Mouse (Mus musculus): Measurements from ENCODE around the gene Ccdc114.
"Not testable (repeated sequence)": the region's sequence is repeated elsewhere in the genome, so short reads cannot be mapped to it uniquely, and the experiment has no call there.

Gene Ccdc114

DNA sequence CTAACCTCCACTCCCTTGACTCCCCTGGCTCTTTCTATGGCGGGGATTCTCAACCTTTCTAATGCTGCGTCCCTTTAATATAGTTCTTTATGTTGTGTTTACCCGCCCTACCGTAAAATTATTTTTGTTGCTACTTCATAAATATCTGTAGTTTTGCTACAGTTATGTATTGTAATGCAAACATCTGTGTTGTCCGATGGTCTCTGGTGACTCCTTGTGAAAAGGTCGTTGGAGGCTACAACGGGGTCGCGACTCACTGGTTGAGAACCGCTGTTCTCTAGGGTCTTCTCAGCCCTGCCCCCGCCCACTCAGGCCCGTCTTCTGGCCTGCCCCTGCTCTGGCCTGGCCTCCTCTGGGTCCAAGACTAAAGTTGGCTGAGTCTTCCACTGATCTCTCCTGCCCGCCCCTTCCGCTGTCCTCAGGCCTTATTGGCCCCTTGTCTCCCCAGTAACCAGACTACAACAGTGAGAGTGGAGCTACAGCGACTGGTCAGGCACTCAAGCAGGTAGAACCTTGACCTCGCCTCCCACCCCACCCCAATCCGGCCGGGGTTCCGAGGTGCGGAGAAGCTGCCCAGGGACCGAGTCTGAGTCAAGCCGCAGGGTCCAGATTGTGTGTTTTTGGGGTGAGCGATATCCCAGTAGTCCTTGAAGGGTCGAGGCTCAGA lies at the start of gene Ccdc114:
Gene Ccdc114 (plus strand): TSS at position 311 of the 667 bp plus-strand sequence.
- DNase-seq (ENCODE audit: low spot score): peak; percentile 85

GRCm38 (mm10) chr7:45876895-45877294 lies 47.0 kb upstream of the Ccdc114 start:
- no peak for DNase-seq (ENCODE audit: low spot score)

GRCm38 (mm10) chr7:45878278-45878677 lies 45.6 kb upstream of the Ccdc114 start, which contains the start of gene Grin2d:
Gene Grin2d (minus strand): TSS chr7:45878378.
- DNase-seq (ENCODE audit: low spot score): not testable (repeated sequence)

DNA sequence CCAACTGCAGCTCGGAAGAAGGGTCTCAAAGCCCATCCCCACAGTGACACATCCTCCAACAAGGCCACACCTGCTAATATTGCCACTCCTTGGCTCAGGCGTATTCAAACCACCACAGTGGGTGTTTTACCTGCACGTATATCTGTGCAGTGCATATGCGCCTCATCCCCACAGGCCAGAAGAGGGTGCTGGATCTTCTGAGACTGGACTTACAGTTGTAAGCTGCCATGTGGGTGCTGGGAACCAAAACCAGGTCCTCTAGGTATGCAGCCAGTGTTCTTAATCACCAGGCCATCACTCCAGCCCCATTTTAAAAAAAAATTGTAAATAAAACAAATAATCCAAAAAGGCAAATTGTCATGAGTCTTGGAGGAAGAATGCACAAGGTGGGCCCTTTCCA lies 43.3 kb upstream of the Ccdc114 start:
- no peak for DNase-seq (ENCODE audit: low spot score)

DNA sequence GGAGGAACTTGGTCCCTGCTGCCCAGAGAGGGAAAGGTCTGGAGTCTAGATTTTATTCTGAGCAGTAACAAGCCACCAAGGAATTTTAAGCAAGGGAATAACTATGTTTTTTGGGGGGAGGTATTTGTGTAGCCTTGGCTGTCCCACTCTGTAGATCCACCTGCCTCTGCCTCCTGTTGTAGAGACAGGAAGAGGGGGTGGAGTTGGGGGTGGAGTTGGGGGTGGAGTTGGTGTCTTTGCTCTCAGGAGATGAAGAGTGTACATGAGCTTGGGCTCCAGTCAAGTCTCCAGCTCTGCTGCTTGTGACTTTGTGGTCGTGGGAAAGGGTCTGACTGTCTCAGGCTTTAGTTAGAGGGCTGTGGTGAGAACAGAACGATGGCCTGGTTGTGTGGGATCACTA lies 42.9 kb upstream of the Ccdc114 start:
- DNase-seq (ENCODE audit: low spot score): no peak

DNA sequence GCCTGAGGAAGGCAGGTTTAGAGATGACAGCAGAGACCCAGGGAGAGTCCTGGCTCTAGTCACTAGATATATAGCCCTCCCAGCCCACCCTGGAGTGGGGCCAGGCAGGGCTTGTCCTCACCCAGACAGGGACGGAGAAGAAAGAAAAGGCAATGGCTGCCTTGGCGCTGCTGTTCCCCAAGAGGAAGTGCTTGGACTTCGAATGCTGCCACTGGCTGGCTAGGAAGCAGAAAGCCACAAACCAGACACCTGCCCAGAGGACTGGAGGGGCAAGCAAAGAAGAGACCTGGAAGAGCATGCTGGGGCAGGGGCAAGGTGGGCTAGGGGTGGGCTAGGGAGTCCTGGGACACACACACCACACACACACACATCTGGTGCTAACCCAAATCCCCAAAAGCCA lies 36.6 kb upstream of the Ccdc114 start:
- DNase-seq (ENCODE audit: low spot score): no peak

- DNase-seq (ENCODE audit: low spot score): no peak
These were observed 31.2 kb upstream of the Ccdc114 start for GRCm38 (mm10) chr7:45892651-45893050.

DNA sequence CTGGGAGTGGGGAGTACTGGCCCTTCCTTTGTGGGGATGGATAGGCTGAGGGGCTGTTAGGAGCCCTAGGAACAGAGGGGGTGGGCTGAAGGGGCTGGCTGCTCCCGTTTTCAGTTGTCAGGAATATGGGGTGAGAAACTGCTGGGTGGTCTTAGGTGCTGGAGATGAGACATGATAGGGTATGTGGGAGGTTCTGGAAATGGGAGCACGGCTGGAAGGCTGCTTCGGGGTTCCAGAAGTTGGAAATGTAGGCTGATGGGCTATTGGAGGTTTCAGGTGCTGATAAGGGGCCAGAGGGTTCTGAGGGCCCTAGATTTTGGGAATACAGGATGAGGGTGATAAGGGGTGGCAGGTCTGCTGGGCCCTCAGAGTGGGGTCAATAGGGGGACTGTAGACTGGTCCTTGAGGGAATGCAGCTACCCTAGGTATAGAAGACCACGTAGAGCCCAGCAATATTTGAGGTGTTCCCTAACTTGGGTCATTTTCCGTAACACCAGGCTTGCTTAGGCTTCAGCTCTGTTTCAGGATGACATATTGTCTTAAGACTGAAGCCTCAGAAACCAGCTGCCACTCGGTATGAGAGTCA lies 27.8 kb upstream of the Ccdc114 start:
- DNase-seq (ENCODE audit: low spot score): no peak

GRCm38 (mm10) chr7:45896517-45897257 lies 27.2 kb upstream of the Ccdc114 start, which contains the start of the genes Syngr4 and Tmem143:
Gene Syngr4 (minus strand): TSS chr7:45896714.
Gene Tmem143 (plus strand): TSS chr7:45896941.
- DNase-seq (ENCODE audit: low spot score): peak; percentile 98

DNA sequence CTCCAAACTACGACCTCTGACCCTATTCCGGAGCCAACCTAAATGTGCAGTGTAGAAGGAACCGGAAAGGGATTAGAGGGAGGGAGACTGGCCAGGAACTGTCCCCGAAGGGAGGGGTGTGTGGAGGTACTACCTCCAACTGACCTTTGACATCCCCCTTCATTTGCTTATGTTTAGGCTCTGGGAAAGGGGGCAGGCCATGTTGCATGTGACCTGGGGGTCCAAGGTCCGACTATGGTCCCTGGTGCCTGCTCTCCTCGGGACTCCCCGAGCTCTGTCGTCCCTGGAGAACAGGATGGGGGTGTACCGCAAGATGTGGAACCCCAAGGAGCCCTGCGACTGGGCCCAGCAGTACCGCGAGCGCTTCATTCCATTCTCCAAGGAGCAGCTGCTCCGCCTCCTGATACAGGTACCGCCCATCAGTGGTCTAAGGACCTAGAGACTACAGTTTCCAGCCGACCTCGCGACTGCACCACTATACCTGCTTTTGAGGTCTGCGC lies 26.6 kb upstream of the Ccdc114 start:
- peak; percentile 71 for DNase-seq (ENCODE audit: low spot score)

GRCm38 (mm10) chr7:45898125-45898524 lies 25.7 kb upstream of the Ccdc114 start:
- not testable (repeated sequence) for DNase-seq (ENCODE audit: low spot score)

DNA sequence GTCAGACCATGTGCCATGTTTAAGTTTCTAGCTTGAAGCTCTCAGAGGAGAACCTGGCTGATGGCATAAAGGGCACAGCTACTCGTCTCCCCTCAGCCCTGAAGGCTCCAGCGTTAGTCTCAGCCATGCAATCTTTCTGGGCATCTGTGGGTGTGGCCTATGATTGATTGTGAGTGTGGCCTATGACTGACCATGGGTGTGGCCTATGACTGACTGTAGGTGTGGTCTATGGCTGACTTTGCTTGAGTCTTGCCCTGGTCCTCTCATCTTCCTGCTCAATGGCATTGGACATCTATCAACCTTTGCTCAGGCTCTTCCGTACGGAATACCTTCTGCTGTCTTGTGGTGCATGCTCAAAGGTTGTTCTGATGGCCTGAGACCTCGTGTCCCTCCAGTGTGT lies 22.3 kb upstream of the Ccdc114 start:
- no peak for DNase-seq (ENCODE audit: low spot score)

DNA sequence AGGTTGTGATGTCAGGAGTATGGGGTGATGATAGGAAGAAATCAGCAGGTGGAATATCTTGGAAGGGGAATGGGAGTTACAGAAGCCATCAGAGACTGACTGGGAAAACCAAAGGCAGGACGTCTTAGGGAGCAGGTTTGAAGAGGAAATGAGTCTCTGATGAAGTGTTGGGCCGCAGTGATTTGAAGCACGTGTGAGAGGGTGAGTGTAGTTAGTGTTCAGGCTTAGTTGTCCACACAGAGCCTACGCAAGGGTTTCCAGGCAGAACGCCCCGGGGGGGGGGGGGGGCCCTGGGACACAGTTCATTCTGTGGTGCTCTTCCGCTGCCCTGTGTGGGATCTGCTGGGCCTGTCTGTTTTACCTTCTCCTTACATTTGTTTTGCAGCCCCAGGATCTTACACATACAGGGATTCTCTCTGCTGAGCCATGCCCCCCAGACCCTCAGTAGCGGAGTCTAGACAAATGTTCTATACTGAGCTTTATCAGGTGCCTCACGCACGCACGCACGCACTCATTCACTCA lies 21.3 kb upstream of the Ccdc114 start:
- no peak for DNase-seq (ENCODE audit: low spot score)

DNA sequence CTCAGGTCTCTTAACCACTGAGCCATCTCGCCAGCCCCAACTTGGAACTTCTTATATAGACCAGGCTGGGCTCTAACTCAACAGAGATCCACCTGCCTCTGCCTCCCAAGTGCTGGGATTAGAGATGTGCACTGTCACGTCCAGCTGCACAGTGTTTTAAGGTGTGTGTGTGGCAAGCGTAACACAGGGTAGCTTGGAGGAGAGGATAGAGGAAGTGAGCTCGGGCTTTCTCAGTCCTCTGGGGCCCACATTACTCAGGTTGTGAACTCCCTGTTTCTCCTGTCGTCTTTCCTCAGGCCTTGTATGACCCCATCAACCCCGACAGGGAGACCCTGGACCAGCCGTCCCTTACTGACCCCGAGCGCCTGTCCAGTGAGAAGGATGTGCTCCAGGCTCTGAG lies 17.2 kb upstream of the Ccdc114 start:
- DNase-seq (ENCODE audit: low spot score): no peak

DNA sequence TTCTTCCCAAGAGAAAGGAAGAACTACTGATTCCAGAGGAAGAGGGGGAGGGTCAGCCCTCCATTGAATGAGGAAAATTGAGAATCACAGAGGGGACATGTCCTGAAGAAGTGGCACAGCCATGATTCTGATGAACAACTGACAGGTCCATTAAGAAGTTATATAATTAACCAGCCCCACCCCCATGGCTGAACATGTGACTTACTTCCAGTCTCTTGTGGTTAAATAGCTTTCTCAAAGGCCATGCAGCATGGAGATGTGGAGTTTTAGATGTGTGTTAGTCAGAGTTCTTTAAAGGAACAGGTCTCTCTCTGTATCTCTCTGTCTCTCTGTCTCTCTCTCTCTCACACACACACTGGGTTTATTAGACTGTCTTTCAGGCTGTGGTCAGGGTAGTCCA lies 15.5 kb upstream of the Ccdc114 start:
- DNase-seq (ENCODE audit: low spot score): no peak

DNA sequence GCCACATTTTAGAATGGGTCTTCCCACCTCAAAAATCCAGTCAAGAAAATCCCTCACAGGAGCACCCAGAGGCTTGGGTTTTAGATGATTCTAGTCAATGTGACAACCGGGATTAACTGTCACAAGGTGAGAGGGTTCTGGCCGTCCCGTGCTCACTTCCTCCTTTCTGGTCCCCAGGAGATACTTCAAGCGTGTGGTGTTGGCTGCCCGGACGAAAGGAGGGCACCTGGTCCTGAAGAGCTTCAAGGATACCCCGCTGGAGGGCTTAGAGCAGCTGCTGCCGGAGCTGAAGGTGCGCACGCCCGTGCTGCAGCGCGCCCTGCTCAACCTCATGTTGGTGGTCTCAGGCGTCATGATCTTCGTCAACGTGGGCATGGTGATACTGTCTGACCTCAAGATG lies 14.7 kb upstream of the Ccdc114 start:
- DNase-seq (ENCODE audit: low spot score): no peak

- no peak for DNase-seq (ENCODE audit: low spot score)
These were observed 9.8 kb upstream of the Ccdc114 start for GRCm38 (mm10) chr7:45914067-45914466.

DNA sequence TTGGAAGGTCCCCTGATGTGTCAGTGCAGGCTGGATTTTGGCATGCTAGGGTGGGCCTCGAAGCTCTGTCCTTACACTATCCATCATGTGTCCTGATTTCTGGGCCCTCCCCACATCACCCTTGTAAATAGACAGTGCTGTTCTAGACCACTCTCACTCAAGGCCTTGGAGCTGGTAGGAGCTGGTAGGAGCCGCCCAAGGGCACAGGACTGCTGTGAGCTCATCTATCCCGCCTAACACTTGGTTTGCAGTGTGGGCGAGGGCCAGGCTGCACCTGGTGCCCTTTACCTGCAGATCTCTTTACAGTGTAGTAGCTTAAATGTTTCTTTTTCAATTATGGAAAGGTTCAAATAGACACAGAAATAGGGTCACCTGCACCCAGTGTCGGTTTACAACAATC lies 8.9 kb upstream of the Ccdc114 start:
- DNase-seq (ENCODE audit: low spot score): no peak

DNA sequence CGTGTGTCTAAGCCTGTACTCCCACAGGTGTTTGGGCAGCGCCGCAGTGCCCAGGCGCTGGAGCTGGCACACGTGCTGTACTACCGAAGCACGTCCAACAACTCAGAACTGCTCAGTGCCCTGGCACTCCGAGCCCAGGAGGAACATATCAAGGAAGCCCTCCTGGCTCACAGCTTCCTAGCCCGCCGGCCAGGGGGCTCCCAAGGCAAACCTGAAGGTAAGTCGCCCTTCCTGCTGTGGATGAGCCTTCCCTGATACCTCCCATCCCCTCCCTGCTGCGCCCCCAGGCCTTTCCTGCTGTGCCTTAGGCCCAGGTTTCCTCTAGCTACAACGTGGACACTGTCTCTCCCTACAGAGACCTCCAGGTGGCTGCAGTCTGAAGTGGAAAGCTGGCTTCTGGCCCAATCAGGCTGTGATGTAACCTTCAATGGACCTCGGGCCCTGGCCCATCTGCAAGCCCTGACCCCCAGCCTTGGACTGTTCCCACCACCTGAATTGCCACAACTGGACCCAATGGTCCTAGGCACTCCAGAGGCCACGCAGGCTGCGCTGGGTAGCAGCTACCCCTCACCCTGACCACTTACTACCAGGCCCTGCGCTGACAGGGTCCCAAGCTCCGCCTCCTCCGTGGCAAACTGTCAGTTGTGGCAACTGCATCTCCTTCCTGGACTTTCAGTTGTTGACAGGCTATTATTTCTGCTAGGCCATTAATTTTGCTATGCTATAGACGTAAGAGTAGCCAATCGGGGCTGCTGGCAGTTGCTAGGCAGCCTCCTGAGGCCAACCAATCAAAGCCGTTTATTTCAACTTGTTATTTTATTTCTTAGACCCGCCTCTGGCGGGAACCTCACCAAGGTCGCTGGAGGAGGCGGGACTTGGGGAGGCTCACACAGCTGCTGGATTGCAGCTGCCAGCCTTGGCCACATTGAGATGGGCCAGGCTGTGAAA lies 7.5 kb upstream of the Ccdc114 start:
- DNase-seq (ENCODE audit: low spot score): peak; percentile 83

GRCm38 (mm10) chr7:45917004-45917704 lies 6.7 kb upstream of the Ccdc114 start:
- DNase-seq (ENCODE audit: low spot score): no peak

GRCm38 (mm10) chr7:45917926-45918325 lies 5.9 kb upstream of the Ccdc114 start:
- DNase-seq (ENCODE audit: low spot score): no peak

Measured in testis, postnatal 14 days (tissue).